Mouse (Mus musculus) natural killer cell, adult 2 months (primary cell): ENCODE results near the gene Pon1.
A peak's percentile ranks its signal among the peaks of the same experiment; 100 is the strongest.

Source experiments
- DNase-seq, 2 experiments: peaks; one replicate each; pipeline ENCODE4 v3.0.0; 2022; ENCODE audit warnings: low spot score in 2 of 2

The Pon1 gene

DNA sequence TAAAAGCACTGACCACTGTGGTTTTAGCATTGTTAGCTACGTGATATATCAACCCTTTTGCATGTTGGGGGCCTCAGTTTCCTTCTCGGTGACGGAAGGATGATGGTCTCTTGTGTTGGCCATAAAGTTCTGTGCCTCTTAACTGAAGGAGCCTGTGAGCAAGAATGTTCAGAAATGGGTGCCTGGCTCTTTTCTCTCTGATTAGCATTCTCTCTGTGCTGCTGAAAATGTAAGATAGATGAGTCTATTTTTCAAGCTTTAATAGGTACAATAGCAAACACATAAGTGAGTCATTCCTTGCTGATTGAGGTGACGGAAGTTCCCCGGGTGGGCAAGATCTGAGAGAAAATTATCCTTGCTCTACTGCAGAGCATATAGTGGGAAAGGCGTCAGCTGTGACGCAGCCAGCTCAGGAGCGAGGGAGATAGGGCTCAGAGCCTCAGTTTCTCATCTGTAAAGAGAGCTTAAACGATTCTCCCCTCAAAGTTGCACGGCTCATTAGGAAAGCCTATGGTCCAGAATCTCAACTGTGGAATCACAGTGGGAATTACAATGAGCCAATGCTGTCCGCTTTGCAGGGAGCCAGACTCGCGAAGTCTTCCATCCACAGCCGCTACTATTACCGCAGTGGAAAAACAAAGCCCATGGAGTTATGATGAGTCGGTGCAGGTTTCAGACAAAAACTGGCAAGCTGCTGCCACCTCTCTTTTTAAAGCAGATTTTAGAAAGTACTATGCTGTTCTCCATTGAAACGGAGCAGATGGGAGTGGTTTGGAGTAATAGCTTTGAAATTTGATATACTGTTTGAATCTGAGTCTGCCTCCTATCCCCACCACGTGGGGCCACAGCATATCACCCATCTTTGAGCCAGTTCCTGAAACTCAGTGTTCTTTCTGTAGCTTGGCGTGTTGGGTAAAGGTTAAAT is 15.5 kb downstream of the Pon1 start:
- no peak for DNase-seq

DNA sequence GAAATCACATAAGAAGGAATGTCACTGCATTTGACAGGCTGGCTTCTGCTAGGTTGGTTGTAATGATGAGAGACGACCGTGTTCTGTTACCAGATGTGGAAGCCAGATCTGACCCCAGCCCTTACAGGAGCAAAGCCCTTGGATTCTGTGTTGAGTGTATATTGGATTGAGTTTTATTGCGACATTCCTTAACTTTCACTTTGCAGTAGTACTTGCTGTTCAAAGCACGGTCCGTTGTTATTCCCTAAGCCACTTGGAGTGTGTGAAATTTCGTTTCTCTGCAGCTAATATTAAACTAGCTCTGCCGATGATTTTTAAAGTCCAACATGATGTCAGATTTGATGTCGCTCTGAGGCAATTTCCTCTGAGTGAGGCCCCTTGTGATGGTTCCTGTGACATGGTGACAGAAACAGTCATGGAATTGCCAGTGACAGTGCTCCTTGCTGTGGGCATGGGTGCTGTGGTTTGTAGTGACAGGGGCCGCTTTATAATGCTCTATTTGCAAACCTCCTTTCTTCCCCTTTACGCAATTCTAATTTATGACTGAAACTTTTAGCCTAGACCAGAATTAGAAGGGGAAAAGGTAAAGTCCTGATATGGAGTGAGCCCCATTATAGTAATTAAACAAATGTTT is 19.4 kb downstream of the Pon1 start:
- no peak for DNase-seq

DNA sequence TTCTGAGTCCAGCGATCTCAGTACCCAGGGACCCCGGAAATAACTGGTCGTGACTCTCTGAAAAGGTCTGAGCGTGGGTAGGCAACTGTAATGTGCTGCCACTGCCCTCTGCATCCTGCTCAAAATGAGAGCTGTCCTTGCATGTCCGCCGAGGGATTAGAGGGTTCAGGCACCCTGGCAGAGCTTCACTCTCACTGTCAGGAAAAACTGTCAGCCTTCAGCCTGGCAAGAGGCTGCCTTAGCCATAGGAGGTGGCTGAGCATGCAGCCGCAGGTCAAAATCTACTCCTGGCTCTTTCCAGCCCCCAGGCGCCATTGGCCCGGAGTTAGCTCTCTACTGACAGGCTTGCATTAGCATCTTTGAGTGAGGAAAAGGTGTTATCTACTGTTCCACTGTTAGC is 21.2 kb downstream of the Pon1 start:
- DNase-seq: no peak

DNA sequence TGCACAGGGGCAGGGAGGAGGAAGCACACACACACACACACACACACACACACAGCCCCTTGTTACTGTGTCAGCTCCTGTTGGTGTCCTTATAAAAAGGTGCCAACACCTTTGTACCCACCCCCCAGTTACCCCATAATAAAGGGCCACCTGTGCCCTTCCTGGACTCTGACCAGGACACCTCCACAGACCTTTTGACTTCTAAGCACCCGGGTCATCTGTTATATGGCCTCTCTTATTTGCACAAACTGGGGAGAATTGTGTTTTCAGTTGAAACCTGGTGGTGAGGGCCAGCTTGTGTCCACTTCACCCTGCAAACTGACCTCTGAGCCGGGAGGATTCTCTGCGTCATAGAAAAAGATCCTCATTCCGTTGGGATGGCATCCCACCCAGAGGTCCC is 22.3 kb downstream of the Pon1 start:
- DNase-seq: no peak

DNA sequence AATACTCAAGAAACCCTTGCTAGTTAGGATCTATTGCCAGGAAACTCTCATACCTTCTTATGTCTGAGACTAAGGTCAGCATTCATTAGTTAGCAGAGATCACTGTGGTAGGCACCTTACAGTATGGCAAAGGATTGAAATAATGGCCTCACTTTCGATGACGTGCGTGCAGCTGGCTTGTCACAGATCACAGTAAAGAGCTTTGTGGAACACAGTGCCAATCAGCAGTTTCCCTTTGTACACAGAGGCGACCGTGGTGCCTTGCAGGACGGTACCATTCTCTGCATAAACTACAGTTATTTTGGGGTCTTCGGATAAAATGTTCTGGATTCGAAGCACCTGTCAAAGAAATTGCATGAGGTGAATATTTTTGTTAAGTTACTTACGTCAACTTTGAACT is 25.6 kb downstream of the Pon1 start:
- DNase-seq: no peak

DNA sequence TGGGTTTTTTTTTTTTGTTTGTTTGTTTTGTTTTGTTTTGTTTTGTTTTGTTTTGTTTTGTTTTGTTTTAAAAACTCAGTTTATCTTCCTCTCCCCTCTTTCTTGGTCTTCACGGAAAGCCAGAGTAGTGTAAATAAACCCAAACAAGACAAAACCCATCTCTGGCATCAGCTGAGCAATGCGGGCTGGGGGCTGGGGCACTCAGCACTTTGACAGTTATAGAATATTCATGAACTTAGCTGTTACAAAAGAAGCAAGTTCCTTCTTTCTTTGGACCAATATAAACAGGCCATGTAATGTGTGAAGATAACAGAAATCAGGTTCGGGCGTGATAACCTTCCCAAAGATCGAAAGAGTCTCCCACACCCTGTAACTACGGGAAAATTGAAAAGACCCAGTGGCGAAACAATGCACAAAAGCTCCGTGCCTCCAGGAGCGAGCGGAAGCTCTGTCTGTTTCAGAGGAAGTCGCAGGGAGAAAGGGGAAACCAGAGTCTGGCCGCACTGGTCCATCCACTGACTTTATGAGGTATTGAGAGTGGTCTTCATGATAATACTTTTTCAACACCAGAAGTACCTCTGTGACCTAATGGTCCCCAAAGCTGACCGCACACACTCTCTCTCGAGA is 26.6 kb downstream of the Pon1 start:
- DNase-seq: peak in 1 of 2 experiments; percentile 1

DNA sequence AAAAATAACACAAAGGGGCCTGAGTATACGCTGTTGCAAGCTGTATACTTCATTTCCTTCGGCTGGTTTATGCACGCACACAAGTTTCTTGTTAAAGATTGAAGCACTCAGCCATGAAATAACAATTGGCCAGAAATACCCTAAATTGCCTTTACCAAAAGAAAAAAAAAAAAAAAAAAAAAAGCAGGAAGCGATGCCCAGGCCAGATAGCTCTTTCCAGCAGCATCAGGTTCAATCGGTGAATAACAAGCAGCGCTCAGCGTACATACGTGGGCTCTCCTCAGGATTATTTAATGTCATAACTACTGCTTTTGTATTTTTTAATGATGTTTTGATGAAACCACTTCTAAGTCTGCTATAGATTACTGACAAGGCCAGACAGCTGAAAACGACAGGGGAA is 28.9 kb downstream of the Pon1 start:
- DNase-seq: no peak

DNA sequence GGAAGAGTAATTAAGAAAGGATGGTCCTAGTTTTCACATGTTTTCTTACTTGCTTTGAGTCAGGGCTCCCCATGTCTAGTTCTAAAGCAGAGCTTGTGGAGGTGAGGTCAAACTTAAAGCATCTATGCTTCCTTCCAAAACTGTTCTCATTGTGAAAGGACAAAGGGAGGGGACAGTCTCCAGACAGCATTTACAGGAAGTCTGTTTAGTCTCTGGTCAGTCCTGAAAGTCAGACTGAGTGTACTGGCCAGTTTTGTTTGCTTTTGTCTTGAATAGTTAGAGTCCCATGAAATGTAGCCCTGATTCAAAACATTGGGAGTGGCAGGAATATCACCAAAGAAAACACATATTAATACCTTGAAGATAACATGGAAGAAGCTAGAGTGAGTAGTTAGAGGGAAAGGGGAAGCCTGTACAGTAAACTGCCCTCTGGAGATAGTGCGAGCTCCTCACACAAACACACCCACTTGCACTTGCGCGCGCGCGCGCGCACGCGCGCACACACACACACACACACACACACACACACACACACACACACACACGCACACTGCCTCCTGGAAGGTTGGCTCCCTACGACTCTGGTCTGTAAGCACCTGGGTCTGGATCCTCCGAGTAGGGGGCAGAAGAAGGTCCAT is 30.1 kb downstream of the Pon1 start:
- DNase-seq: no peak

DNA sequence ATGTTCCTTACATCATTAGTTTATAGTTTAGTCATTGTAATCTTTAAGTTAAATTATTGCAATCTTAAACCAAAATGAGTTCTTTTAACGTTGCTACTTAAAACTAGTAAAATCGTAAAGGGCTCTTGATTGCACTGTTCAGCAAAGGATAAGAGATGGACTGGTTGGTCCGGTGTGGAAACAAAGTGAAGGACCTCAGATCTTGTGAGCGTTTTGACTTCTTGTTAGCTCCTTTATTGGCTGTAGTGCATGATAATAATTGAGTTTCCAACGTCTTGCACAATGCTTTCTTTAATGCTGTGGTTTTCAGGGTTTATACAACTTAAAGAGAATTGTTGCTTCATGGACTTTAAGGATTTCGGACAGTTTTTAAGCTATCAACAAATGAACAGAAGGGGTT is 31.7 kb downstream of the Pon1 start:
- DNase-seq: no peak

DNA sequence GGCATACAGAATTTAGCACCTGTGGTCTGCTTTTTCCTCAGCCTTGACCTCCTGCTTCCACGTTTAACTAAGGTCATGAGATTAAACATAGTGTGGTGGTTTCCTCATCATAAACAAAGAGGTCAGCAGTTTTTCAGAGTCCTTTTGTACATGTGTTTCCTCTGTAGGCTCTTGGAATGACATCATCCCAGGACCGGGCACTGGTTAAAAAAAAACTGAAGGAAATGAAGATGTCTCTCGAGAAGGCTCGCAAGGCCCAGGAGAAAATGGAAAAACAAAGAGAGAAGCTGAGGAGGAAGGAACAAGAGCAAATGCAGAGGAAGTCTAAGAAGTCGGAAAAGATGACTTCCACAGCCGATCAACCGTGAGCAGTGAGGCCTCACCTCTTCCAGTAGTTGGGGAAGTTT is 34.4 kb downstream of the Pon1 start:
- DNase-seq: no peak

DNA sequence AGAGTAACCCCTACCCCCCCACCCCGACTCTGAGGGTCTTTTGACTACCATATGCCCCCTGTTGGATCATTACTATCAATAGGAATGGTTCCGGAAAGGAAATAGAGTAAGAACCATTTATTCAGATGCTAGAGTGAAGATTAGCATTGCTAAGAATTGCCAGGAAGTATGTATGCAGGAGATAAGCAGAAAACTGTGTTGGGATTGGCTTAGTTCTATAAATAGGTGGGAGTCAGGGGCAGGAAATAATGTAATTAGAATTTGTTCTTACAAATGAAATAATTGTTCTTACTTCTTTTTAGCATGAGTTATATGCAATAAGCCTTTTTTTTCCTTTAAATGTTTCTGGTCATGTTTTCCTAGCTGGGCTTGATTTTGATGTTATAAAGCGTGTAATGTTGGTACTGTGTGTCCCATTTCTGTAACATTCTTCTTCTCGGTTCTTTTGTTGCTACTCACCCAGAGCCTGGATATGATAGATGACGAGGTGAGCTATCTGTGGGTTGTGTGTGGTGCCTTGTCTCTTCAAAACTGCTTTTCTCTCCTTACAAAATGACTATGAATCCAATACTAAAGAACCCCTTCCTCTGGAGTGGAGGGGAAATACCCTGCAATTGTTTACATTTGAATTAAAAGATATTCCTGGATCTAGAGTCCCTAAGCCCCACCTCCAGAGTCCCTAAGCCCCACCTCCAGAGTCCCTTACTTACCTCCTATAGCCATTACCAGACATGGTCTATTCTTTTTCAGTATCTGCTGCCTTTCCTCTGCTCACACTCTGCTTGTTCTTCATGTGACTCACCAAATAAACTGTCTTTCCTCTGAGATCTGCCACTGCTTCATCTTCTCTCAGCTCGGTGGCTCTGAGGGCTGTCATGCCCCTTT is 37.0 kb downstream of the Pon1 start:
- no peak for DNase-seq

DNA sequence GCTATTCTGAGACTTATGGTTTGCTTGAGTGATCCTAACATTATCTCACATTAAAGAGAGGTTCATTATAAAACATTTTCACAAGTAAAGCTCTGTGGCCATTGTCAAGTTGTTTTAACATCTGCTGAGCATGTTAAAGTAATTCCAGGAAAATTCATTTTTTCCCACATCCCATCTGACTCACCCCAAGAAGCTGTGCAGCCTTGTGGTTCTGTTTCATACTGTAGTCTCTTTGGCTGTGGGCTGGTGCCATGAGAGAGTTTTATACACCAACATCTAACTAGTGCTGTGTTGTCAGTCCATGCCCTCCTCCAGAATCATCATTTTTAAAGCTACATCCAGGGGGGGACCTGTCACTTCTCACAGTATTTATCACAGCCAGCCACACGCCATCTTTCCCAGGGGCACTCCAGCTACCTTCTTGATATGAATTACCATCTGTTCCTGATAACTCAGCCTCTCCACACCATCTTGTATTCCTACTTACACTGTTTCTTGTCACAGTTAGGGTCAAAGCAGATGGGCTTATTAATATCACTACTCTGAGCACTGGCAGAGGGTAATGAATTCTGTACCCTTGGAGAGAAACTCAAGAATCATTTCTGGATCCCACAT is 38.3 kb downstream of the Pon1 start:
- no peak for DNase-seq

DNA sequence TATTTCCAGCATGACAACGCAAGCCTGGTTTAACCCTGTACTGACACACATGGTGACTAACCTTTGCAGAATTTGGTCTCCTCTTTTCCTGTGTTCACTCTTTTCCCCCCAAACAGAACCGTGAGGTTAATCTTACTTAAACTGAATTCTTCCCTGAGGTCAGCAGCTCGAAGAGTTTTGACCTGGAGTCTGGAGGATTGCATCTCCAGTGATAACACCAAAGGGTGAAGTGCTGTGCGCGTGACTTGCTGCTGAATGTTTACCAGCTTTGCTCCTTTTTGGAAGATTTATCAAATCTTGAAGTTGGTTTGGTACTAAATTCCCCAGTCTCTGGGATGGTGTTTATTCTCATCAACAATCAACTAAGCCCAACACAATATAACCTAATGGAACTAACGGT is 39.0 kb downstream of the Pon1 start:
- DNase-seq: no peak

DNA sequence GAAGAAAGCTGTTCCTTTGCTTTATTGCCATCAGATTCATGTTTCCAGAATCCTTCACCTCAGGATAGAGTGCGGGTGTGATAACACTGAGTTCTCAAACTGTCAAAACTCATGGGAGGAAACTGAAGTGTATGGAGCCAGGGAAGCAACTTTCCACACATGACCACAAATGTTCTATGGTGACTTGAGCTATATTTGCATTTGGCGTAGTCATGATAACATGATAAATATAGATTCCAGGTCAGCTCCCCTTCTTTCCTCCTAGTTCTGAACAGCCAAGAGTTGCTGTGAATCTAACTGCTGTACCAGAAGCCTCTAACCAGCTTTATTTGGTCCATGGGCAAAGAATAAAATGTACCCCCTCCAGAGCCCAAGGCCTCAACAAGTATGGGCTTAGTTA is 41.6 kb downstream of the Pon1 start:
- no peak for DNase-seq

DNA sequence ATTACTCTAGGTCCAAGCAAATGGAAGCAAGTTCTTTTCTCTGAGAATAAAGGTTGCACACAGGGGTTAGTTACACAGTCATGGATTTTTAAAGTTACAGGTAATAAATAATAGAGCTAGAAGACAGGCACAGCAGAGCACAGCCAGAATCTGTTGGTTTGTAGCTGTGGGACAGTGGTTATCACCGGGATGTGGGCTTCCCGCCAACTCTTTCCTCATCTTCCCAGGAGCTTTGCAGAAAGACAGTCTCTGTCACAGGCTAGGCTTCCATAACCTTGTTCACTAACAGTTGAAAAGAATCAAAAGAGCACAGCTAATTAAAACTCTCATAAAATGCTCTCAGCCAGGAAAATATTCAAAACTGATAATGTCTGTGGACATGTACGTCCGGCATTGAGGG is 42.6 kb downstream of the Pon1 start:
- no peak for DNase-seq

DNA sequence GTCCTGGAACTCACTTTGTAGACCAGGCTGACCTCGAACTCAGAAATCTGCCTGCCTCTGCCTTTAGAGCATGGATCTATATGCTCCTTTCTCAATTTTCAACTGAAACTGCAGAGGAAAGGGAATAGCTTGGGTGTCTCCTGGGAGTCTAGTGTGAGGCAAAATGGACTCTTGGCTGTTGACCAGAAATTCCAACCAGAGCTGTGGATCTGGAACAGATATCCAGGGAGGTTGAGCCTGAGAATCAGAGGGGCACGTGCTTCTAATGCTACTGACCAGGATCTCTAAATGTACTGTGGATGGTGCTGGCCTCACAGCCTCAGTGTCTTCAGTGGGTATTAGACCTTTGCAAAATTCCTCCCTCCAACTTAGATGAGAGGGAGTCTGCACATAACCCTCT is 43.8 kb downstream of the Pon1 start:
- DNase-seq: no peak

DNA sequence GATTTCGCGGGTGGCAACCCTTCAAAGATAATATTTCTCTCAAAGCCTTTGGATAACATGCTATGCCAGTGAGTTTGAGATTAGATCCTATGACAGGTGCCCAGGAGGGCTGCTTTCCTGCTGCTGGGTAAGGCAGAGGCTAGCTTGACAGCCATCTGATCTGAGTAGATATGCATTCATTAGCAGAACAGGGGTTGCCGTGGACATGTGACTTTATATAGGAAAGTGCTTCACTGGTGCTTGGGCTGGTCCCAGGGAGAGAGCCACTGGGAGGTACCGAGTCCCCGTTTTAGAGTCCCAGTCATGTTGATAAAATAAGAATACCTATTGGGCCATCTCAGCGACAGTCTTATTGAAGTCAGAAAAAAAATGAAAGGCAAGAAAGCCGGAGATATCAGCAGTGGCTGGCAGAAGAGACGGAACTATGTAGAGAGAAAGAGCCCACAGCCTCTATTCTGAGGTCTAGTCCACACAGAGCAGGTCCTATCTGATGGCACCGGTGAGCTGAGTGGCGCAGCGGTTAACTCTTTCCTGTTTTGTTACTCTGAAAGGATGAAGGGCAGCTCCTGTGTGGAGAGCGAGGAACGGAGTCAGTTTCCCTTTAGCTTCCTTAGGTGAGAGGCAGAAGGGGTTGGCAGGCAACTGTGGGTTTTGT is 46.1 kb downstream of the Pon1 start:
- DNase-seq: no peak

DNA sequence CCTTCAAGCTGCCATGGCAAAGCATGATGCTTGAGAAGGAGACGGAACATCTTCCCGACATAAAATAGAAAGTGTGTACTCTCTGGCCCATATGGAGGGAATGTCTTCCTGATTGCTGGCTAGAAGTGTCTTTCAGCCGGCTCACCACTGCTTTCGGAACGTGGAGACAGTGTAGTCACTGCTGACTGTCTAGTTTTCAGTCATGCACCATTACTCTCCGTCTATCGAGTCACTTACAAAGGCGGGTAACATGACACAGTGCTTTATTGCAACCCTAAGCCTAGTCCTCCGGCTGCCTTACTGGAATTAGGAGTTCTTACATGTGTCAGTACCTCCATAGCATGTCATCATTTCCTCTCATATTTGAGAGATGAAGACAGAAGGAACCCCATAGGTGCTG is 54.1 kb downstream of the Pon1 start:
- no peak for DNase-seq

DNA sequence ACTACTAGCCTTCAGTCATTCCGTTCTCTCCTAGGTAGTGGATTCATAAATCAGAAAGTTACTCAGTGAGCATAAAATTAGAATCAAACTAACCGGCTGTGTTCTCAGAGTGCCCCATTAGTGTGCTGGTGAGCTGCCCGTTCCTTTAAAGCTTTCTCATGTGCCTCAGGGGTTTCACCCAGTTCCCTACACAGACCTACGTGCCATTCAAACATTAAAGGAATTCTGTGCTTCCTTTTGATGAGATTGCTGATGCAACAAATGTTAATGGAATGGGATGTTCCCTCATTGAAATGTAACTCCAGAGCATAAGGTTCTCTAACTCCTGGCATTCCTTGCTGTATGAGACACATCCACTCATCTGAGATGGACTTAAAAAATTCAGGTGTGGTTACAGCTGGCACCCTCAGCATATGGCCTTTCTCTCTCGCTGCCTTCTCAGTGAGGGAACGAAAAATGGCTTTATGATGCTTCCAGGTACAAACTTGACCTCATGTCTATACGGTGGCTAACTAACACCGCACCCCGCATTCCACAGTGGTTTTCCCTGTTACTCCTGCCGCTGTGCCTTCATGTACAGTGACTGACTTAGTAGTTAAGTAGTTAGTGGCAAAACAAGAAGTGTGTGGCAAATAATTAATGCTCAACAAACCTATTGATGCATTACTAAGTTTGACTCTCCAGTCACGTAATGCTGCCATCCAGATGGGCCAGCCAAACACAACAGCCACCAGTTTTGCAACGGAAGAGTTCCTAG is 54.7 kb downstream of the Pon1 start:
- DNase-seq: no peak

DNA sequence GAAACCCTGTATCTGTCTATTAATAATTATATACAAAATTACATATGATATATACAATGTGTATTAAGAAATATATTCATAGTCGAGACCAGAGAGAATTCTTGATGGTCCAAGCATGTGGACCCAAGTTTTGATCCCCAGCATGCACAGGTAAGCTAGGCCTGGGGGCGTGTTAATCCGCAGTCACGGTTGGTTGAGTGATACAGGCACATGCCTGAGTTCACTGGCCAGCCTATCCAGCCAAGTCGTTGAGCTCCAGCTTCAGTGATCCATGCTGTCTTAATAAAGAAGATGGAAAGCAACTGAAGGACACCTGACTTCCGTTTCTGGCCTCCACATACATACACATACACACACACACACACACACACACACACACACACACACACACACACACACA is 57.7 kb downstream of the Pon1 start:
- DNase-seq: no peak
